Mouse (Mus musculus): ENCODE measurements at regions not wholly inside any gene's neighbourhood (a gene's known extent, or its start where the extent isn't known, plus 50 kb on each side); places are given as distances from the start of the nearest gene placed in this dataset.
"Not testable (repeated sequence)": the region's sequence is repeated elsewhere in the genome, so short reads cannot be mapped to it uniquely, and the experiment has no call there.

DNA sequence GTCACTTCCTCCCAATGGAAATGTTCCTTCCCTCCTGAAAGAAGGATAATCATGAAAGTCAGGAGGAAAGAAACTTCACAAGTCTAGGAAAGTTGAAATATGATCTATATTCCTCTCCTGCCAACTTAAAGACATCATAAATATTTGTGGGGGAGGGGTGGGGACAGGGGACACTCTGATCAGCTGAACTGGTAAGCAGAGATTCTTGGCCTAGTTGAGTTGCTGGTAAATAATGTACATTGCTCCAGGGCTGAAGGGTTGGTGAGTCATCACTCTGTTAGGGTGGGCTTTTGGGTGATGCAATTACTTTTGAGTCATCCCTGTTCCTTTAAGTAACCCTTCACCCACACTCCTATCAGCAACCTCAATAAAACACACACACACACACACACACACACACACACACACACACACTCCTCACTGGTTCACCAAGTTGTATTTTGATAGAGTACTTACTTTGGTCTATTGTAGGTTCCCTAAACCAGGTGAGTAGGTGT is 56.0 kb downstream of the Ccdc71l start:
- no peak for DNase-seq

DNA sequence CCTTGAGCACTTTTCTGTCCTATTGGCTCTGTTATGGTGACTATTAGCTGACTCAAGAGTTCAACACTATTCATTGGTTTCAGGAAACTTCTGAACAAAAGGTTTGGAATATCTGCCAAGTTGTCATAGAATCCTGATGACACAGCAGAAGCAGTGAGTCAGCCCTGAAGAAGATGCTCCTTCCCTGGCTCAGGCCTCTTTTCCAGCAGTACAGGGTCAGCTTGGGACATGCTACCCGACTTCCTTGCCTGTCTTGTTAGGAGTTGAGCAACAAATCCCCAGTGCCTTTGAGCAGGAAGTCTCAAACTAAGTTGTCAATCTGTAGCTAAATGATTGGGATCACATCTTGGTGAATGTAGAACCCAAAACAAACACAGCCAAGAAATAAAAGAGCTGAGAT is 56.6 kb downstream of the Ccdc71l start:
- DNase-seq, result peak; percentile 21

DNA sequence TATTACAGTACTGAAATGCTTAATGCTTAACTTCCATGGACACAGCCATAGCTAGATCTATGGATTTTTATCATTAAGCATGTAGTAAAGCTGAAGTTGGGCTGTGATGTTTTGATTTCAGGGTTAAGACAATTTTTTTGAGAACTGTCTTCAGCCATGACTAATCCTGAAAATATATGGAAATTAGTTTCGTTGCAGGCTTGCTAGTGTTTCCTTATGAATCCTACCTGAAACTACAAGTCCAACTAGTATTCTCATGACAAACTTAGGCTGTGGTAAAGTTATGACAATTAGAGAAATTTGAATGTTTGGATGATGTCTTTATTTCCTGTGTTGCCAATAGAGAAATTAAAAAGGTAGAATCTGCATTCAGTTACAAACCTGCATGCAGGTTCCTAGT is 59.7 kb downstream of the Ccdc71l start:
- DNase-seq, result no peak

DNA sequence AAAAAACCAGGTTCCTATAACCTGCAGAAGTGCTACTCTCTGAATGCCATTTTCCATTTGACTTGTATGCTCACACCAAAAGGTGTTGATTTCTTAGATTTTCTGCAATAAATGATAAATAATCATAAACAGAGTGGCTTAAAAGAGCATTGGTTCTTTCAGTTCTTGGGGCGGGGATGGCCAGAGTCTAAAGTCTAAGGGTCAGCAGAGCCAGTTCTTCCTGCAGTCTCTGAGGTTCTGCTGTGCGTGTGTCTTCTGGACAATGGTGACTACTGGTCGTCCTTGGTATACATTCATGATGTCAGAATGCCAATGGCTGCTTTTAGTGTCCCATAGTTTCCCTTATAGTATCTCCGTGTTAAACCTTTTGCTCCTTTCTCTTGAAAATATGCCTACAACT is 66.3 kb downstream of the Ccdc71l start:
- DNase-seq, result peak; percentile 64

DNA sequence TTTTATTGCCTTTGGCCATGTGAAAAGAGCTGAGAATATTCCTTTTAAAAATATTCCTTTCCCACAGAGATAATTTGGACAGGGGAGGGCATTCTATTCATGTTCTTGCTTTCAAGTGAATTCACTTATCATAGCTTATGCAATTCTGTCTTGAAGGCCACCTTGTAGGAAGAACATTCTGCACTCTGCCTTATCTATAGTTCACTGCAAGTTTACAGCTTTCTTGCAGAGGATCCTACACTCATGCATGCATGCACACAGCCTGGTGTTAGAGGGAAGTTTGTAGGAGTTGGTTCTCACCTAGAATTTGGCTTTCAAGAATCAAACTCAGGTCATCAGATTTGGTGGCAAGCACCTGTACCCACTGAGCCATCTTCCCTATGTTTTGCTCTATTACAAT is 67.4 kb downstream of the Ccdc71l start:
- no peak for DNase-seq

DNA sequence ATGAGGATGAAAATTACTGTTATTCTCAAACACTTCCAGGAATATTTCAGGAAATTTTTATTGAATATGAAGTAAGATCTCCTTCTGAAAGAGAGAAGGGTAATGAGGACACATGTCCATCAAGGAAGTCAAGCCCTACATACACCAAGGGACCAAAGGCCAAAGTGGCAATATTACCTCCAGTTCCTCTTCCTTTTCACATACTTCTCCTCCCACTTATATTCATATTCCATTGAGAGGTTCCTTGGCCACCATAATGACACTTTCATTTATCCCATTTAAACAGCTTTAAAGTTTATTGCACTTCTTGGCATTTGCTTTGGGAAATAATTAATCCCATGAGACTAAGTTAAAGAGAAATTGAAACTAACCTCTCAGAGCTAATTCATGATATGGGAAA is 70.9 kb downstream of the Ccdc71l start:
- DNase-seq, result no peak

DNA sequence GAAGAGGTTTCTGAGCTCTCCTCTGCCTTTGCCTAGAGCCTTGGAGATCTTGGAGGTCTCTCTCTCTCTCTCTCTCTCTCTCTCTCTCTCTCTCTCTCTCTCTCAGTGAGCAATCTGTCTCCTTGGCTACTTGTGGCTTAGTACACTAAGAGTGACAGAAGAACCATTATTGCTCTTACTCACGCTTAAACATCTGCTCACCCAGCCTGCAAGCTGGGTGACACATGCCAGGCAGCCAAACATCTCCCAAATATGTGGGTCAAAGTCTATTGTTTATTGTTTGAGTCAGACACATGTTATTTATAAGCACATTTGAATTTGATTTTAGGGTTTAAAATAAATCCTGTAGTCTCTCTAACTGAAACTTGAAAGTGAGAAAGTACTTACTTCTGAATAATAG is 72.7 kb downstream of the Ccdc71l start:
- no peak for DNase-seq

DNA sequence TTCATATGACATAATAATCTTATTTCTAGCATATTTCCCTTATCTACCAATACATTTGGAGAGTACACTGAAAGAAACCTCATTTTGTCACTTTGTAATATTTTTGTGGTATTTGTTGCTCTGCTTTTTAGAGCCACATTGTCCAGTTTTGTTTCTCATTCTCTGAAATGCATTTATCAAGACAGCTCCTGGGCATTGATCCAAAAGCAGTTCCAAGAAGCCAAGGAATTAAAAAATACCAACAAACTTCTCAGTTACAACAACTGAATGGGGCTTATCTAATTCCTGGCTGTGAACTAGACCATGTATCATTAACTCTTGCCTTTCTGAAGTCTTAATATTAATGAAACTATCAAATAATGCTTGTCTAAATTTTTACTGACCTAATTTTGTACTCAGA is 76.3 kb downstream of the Ccdc71l start:
- DNase-seq, result peak; percentile 51

DNA sequence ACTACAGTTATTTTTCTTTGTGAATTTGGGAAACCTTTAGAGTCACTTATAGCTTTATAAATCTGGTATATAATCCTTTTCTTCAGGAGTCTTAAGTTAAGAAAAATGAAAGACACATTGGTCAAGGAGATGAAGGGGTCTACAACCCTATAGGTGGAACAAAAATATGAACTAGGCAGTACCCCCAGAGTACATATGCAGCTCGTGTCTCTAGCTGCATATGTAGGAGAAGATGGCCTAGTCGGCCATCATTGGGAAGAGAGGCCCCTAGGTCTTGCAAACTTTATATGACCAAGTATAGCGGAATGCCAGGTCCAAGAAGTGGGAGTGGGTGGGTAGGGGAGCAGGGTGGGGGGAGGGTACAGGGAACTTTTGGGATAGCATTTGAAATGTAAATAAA is 76.7 kb downstream of the Ccdc71l start:
- DNase-seq, result not testable (repeated sequence)

DNA sequence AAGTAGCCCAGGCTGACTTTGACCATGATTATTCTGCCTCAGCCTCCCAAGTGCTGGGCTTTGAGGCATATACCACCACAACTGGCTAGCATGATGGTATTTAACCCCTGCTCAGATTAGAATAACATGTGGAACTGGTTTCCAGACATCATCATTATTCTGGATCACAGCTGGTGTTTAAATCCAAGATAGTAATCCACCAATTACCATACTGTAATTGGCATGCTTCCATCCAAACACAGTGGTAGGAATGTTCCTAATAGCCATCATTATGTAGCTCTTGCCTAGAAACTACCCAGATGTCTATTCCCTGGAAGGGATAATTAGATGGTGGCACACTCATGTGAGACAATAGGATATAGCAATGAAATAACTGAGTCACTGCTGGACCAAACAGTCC is 77.4 kb downstream of the Ccdc71l start:
- no peak for DNase-seq

DNA sequence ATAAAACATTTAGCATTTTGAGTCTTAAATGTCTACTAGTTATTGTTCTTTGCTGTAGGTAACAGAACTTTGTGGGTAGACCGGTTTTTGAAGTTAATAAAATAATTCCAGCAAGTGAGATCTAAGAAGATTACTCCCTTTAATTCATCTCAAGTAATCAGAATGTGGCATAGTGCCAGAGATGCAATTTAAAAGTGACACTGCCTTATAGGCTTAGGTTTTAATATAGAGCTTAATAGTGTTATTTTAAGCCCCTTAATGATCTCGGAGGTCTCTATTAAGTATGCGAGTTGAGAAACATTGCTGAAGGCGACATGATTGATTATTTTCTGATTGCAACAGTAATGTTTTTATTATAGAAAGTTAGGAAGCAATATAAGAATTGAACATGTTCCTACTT is 78.3 kb downstream of the Ccdc71l start:
- DNase-seq, result no peak

DNA sequence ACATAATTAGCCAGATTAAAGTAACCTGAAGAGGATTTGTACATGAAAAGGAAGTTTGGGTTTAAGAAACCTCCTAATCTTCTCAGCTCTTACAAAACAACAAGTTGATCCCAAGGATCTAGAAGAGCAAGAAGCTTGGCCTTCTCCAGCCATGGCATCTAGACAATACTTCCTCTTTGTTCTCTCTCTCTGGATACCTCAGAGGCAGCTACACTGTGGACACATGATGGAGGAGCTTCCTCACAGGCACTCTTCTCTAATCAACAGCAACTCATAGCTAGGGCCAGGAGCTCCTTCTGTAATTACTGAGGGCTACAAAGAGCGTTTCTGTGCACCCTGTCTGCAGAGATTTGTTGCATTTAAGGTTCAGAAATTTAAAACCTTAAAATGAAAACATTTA is 79.9 kb downstream of the Ccdc71l start:
- DNase-seq, result no peak

DNA sequence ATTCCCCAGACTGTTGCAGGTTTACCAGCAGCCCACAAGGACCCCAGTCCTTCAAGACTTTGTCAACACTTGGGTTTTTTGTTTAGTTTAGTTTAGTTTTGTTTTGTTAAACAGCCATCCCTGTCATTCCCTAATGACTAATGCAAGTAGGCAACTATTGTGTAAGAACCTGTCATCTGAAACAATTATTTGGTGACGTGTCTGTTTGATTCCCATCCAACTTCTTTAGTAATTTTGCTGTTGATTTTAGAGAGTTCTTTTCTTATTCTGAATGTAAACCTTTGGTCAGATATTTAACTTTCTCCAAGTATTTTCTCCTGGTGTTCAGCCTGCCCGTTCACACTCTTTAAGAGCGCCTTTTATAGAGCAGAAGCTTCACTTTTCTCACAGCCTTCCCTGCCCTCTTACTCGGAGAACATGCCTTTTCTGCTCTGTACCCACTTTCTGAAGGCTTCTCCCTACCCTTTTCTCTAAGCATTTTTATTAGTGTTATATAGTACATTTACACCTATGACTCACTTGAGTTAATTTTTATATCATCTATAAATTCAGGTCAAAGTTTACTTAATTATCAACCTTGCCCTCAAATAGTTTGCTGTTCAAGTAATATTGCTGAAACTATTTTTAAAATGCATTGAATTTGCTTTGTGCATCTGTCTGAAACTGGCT is 82.0 kb downstream of the Ccdc71l start:
- no peak for DNase-seq

DNA sequence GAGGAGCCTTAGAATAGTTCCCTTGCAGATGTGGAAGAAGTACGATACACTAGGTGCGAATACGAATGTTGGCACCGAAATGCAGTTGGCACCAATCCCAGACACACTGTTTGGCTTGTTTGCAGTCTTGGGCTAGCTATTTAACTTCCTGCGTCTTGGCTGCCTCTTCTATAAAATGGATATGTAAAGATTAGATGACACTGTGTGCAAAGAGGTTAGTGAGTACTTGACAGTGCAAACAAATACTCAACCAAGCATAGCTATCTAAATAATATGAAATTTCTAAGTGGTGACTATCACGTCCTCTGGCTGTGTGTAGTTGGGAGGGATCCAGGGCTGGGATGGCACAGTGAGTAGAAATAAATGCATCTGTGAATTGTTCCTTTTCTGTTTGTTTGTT is 86.9 kb downstream of the Ccdc71l start:
- DNase-seq, result peak; percentile 58

DNA sequence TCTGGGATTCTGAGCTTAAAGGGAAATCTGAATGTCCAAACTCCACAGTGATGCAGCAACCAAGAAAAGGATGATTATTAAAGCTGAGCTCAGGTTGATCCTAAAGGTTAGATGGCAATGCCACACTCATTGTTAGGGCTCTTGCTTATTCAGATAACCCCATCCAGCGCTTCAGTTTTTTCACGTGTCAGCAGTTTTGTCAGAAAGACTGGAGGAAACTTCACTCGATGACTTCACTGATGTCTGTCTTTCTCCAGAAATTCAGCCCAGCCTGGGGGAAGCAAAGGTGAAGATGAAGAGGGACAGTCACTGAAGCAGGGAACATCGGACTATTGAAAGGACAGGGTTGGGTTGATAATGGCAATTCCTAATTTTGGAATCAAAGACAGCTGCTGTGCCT is 91.4 kb downstream of the Ccdc71l start:
- no peak for DNase-seq

DNA sequence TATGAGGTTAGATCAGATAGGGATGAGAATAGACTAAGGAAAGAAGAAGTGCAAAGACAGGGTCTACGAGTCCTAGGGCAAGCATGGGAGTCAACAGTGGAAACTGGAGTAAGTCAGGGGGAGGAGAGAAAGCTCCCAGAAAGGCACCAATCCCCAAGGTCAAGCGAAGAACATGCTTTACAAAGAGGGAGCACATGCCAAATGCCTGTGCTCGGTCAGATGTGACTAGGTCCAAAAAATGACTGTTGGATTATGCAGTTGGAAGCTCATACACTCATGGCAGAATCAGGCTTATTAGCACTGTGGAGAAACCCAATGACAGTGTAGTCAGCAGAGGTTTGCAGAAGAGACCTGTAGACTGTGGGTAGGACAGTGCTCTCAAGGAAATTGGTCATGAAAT is 100.9 kb downstream of the Ccdc71l start:
- peak; percentile 75 for DNase-seq

DNA sequence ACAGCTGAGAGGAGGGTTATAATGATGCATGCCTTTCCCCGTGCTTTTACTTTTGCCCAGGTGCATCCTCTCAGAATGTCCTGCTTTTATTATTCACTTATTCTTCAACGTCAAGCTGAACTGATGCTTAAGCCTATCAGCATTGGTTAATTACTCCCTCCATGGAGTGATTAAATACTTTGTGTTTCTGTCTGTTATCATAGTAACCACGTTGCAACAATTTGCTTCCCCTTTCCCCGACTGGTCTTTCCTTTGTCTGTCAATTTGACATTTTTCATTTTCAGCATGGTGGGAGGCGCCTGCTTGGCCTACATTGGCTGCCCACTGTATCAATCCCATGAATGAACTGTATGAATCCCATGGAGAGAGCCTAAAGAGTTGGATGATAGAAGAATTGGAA is 101.8 kb downstream of the Ccdc71l start:
- DNase-seq, result no peak

DNA sequence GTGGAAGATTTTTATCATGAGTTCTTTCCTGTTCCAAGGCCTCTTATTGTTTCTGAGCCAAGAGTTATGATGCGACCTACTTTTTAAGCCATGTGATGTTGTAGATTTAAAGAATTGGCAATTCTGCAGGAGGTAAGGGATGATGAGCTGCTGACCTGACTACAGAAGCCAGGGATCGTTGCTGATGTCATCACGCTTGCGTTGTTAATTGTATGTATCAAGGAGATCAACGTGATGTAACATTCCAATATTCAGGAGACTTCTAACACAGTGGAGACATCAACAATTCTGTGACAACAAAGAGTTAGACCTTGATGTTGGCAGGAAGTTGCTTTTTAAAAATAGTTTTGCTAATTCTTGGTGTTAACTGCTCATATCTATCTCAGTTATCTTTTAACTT is 102.5 kb downstream of the Ccdc71l start:
- DNase-seq, result no peak

DNA sequence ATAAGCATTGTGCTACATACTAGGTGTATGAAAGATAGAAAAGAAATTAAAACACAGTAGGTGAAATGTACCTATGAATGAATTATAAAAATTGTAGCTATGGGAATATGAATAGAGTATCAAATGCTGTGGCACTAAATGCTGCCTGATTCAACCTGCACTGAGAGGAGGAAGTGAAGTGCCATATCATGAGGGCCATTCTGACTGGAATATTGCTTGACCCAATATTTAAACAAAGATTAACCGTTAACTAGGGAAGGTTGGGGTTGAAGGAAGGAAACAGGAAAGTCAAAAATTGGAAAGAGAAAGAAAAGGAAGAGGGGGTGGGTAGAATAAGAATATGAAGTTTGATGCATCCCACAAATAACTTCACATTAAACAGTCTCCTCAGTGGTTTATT is 103.8 kb downstream of the Ccdc71l start:
- DNase-seq, result no peak

DNA sequence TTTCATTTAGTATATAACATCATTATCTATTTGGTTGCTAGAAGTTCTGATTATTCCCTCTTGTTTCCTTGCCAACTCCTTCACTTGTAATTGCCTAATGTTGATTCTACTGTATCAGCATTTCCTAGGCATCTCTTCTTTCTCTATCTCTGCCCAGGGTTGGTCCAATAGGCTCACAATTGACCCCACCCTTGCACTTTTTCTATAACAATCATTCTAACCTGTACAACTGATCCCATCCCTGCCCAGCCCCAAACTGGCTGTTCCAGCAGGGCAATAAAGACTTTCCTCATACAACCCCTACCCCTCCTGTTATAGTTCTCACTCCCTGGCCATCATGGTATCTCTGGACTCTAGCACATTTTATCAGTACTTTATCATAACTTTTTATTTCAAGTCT is 104.3 kb downstream of the Ccdc71l start:
- no peak for DNase-seq

DNA sequence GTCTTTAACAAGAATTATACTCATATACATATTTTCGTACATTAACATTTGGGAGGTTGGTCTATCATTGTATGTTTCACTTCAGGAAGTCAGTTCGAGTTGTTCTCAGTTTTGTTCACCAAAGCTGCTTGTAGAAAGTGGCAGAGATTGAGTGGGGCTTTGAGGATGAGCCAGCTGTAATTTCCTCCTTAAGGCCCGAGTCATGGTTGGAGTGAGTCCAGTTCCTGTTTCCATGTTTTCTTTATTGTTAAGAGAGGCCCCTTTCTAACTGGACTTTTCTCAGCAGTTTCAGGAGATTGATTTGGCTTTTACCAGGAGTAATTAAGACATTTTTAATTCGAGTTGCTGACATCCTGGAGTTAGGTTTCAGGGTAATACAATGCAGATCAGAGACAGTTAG is 107.7 kb downstream of the Ccdc71l start:
- no peak for DNase-seq

DNA sequence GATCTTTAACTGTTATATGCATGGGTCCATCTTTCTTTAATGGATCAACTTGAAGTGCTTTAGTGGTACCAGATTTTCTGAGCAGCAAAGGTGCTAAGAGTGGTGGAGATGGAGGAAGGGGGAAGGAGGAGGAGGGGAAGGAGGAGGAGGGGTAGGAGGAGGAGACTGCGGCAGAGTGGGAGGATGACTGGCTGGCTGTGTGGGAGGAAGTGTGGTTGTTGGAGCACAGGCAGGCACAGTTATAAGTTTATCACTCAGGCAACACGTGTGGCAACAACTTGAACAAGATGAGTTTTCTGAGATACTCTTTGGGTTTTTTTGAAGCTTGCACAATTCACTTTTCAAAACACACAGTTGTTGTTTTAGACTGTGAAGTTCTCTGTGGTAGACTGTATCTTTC is 108.2 kb downstream of the Ccdc71l start:
- DNase-seq, result no peak

DNA sequence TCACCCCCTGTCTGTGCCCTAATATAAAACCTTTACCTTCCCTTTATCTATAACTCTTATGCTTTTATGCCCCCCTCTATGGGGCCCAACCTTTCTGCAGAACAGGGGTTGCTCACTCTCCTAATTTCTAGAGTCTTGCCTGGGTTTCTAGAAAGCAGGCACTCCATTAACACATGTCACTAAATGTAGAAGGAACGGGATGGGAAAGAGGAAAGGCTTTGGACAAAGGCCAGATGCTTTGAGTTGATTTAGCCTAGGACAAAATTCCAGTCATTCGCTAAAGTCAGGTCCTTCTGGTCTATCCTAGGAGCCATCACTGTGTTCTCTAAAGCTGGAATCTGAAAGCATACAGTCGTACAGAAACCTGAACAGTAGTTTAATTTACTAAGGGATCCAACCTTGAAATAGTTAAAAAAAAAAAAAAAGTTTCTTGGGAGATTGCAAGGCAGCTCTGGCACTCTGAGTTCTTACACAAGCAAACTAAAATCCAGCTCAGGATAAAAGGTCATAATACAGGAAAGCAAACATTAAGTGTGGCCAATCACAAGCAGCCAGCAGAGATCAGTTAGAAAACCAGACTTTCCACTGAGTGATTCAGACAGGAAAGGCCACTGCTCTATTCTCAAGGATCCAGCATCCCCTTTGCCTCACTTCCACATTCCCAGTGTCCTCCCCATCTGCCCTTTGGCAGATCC is 109.5 kb downstream of the Ccdc71l start:
- peak; percentile 25 for DNase-seq

DNA sequence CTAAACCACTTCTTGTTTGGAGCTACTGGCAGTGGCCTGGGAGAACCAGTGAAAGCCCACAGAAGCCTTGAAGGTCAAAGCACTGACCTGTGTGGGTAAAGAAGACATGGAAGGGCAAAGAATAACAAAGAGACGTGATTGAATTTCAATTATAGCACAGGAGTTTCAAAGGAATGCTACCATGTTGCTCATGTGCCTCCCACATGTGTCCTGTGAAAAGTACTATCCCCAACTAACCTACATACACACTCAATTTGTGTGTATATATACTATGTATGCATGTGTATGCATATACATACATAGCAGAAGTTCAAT is 110.0 kb downstream of the Ccdc71l start:
- no peak for DNase-seq
